Mouse (Mus musculus): ENCODE data around the gene Gja3. TPM values are rescaled to one million over a fixed set of nuclear protein-coding genes. Genes with fewer than 3 reads are reported as not detected.

Gene Gja3
- polyA plus RNA-seq (2014; fragmentation: Illumina TruSeq; extraction: RNeasy Lipid Tissue Mini Kit (QIAGEN cat#74804); ENCODE audit: low read depth, low replicate concordance), result not detected

GRCm38 (mm10) chr14:57057563-57058321 is at the start of gene Gja3:
Gja3 (minus strand) TSS chr14:57058100.

GRCm38 (mm10) chr14:57104106-57105023 is 46.5 kb upstream of the Gja3 start, which contains the start of gene Gjb2:
Gjb2 (minus strand) TSS chr14:57104702.

Other genes with a start within 250 kb of the Gja3 start
- 38.9 TPM for gene Zmym5, start 246.4 kb downstream of the Gja3 start, polyA plus RNA-seq (2014; fragmentation: Illumina TruSeq; extraction: RNeasy Lipid Tissue Mini Kit (QIAGEN cat#74804); ENCODE audit: low read depth, low replicate concordance)
- gene Zmym2, start 171.4 kb downstream of the Gja3 start, polyA plus RNA-seq (2014; fragmentation: Illumina TruSeq; extraction: RNeasy Lipid Tissue Mini Kit (QIAGEN cat#74804); ENCODE audit: low read depth, low replicate concordance), result 34.0 TPM
- gene Gjb2, start 46.6 kb upstream of the Gja3 start, polyA plus RNA-seq (2014; fragmentation: Illumina TruSeq; extraction: RNeasy Lipid Tissue Mini Kit (QIAGEN cat#74804); ENCODE audit: low read depth, low replicate concordance), result 3.1 TPM
- not detected for gene Gm4491, start 57.8 kb upstream of the Gja3 start, polyA plus RNA-seq (2014; fragmentation: Illumina TruSeq; extraction: RNeasy Lipid Tissue Mini Kit (QIAGEN cat#74804); ENCODE audit: low read depth, low replicate concordance)
- gene Gjb6, start 75.5 kb upstream of the Gja3 start, polyA plus RNA-seq (2014; fragmentation: Illumina TruSeq; extraction: RNeasy Lipid Tissue Mini Kit (QIAGEN cat#74804); ENCODE audit: low read depth, low replicate concordance), result 5.2 TPM